Mouse (Mus musculus) heart, postnatal 0 days (tissue): ENCODE results near the gene Dpep2nb.

ENCODE experiments used
- CTCF ChIP-seq: IDR thresholded peaks from 2 replicates; pipeline ENCODE4 v1.5.1; 2016; ENCODE audit warnings: antibody characterized with exemption, control low read depth, low read depth
- EP300 ChIP-seq: IDR thresholded peaks from 2 replicates; pipeline ENCODE4 v1.6.1; 2016; ENCODE audit warnings: antibody characterized with exemption, low read depth

DNA sequence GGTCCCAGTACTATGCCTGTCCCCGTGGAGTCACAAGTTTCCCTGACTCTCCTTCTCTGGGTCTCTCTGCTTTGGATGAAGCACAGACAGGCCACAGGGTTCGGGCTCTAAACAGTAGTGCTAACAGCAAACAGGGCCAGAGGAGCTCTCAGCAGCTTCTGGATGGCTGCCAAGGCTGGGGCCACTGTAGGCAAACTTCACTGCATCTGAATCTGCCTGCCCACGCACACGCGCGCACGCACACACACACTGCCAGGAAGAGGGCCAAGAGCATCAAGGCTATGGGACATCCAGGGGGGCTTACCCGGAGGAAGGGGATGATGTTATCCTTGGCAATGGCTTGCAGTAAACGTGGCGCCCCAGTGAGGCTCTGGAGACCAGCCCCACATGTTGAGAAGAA, 56.4 kb downstream of the Dpep2nb start:
- TF ChIP-seq CTCF (no peak), EP300 (no peak)
